Mouse (Mus musculus) liver, adult 2 months (tissue): ENCODE results near the gene Tmem215. TPM values are rescaled to one million over a fixed set of nuclear protein-coding genes. Genes with fewer than 3 reads are reported as not detected.

Experiments used
- DNase-seq: peaks from one replicate; pipeline ENCODE4 v3.0.0-alpha.2; 2011; ENCODE audit warnings: low read depth, low spot score; ENCODE audit errors: extremely low read depth
- H3K27ac ChIP-seq: fragments of 200-500 bp; replicated peaks from 2 replicates; pipeline ENCODE4 v1.5.1; 2012; ENCODE audit warnings: low read depth, mild to moderate bottlenecking, control low read depth, inconsistent platforms, low read length; ENCODE audit not compliant: insufficient read depth
- H3K27me3 ChIP-seq: fragments of 200-500 bp; 2 replicates; pipeline ENCODE4 v1.6.1; 2012; ENCODE audit warnings: mild to moderate bottlenecking, moderate library complexity, low read length, inconsistent platforms; ENCODE audit not compliant: control insufficient read depth, insufficient read depth
- H3K36me3 ChIP-seq: fragments of 200-500 bp; 2 replicates; pipeline ENCODE4 v1.6.1; 2012; ENCODE audit warnings: low read length, inconsistent platforms; ENCODE audit not compliant: control insufficient read depth, insufficient read depth
- H3K4me1 ChIP-seq: fragments of 200-500 bp; 2 replicates; pipeline ENCODE4 v1.6.1; 2011; ENCODE audit warnings: low read length; ENCODE audit not compliant: control insufficient read depth, insufficient read depth
- H3K4me3 ChIP-seq: fragments of 200-500 bp; 2 replicates; pipeline ENCODE4 v1.5.1; 2011; ENCODE audit warnings: low read depth, mild to moderate bottlenecking, control low read depth, low read length, moderate library complexity; ENCODE audit not compliant: insufficient read depth
- H3K79me2 ChIP-seq: fragments of 200-500 bp; 2 replicates; pipeline ENCODE4 v1.6.1; 2012; ENCODE audit warnings: inconsistent platforms, mild to moderate bottlenecking, low read length, moderate library complexity; ENCODE audit not compliant: control insufficient read depth, insufficient read depth
- H3K9ac ChIP-seq: fragments of 200-500 bp; 2 replicates; pipeline ENCODE4 v1.6.1; 2012; ENCODE audit warnings: low read depth, mild to moderate bottlenecking, control low read depth, inconsistent platforms, low read length
- CTCF ChIP-seq: fragments of 200-500 bp; IDR thresholded peaks from 2 replicates; pipeline ENCODE4 v1.5.1; 2011; ENCODE audit warnings: low read depth, low read length, control low read depth
- POLR2A ChIP-seq: fragments of 200-500 bp; IDR thresholded peaks from 2 replicates; pipeline ENCODE4 v1.6.1; 2011; ENCODE audit warnings: low read length, control low read depth; ENCODE audit not compliant: insufficient read depth; ENCODE audit errors: extremely low read depth
- WGBS: fragments of 180-500 bp; shearing (Covaris S2); methylation state at CpG from one replicate; pipeline ENCODE4 v1.1.7; 2018; 5-methylcytosine and 5-hydroxymethylcytosine counted together
- polyA plus RNA-seq: library from polyadenylated mRNA; depleted of rRNA; stranded (reverse); fragments of >200 nt; gene quantifications from 2 replicates; pipeline ENCODE4 v1.2.3, GENCODE M21; 2012; rRNA removed
- total RNA-seq: library from RNA; depleted of rRNA; stranded (reverse); fragments of >200 nt; gene quantifications from 2 replicates; pipeline ENCODE4 v1.2.3, GENCODE M21; 2014; rRNA removed

Tmem215 gene
- under 0.01 TPM in 1 of 2 replicates, not detected in the other for total RNA-seq
- polyA plus RNA-seq = 0.07 TPM in 1 of 2 replicates, not detected in the other

GRCm38 (mm10) chr4:40471880-40472279 lies at the start of gene Tmem215:
Gene Tmem215 (plus strand): TSS chr4:40472180.
- DNase-seq = no peak
- no peaks in the 10 kb centered on the region for H3K79me2 ChIP-seq
- H3K27me3 ChIP-seq = no peaks in the 10 kb centered on the region
- H3K27ac ChIP-seq = no peak within 1 kb of the TSS
- no peak within 1 kb of the TSS for H3K9ac ChIP-seq
- no peaks in the 10 kb centered on the region for H3K36me3 ChIP-seq
- H3K4me1 ChIP-seq = no peaks in the 10 kb centered on the region
- no peak within 1 kb of the TSS for H3K4me3 ChIP-seq
- no peak for TF ChIP-seq CTCF
- no peak for TF ChIP-seq POLR2A
- WGBS = 85% methylated on average over 10 of the region's 10 CpGs

- H3K4me3 ChIP-seq = no peak overlapping the region
- no peak for DNase-seq
- H3K27me3 ChIP-seq = no peaks in the 10 kb centered on the region
- H3K9ac ChIP-seq = no peak overlapping the region
- WGBS = 58% methylated on average over 5 of the region's 5 CpGs
- H3K4me1 ChIP-seq = no peaks in the 10 kb centered on the region
- H3K79me2 ChIP-seq = no peaks in the 10 kb centered on the region
- TF ChIP-seq POLR2A (no peak), CTCF (no peak)
- no peaks in the 10 kb centered on the region for H3K36me3 ChIP-seq
- H3K27ac ChIP-seq = no peak overlapping the region
Observed at GRCm38 (mm10) chr4:40431916-40432315, 40.1 kb upstream of the Tmem215 start.

- 73% methylated on average over 3 of the region's 3 CpGs for WGBS
- Histone ChIP-seq H3K79me2 (no peaks in the 10 kb centered on the region), H3K4me1 (no peaks in the 10 kb centered on the region), H3K4me3 (no peak overlapping the region), H3K27me3 (no peaks in the 10 kb centered on the region), H3K36me3 (no peaks in the 10 kb centered on the region), H3K27ac (no peak overlapping the region), H3K9ac (no peak overlapping the region)
- TF ChIP-seq POLR2A (no peak), CTCF (no peak)
- no peak for DNase-seq
Observed at GRCm38 (mm10) chr4:40433379-40433778, 38.6 kb upstream of the Tmem215 start.

- Histone ChIP-seq H3K4me1 (no peaks in the 10 kb centered on the region), H3K36me3 (no peaks in the 10 kb centered on the region), H3K4me3 (no peak overlapping the region), H3K79me2 (no peaks in the 10 kb centered on the region), H3K27ac (no peak overlapping the region), H3K27me3 (no peaks in the 10 kb centered on the region), H3K9ac (no peak overlapping the region)
- no peak for TF ChIP-seq CTCF
- no peak for TF ChIP-seq POLR2A
- WGBS = 42% methylated on average over 1 of the region's 1 CpGs
- DNase-seq = no peak
Observed at GRCm38 (mm10) chr4:40434388-40434787, 37.6 kb upstream of the Tmem215 start.

GRCm38 (mm10) chr4:40443565-40443964 lies 28.4 kb upstream of the Tmem215 start:
- Histone ChIP-seq H3K79me2 (no peaks in the 10 kb centered on the region), H3K36me3 (no peaks in the 10 kb centered on the region), H3K9ac (no peak overlapping the region), H3K27me3 (no peaks in the 10 kb centered on the region), H3K27ac (no peak overlapping the region), H3K4me1 (no peaks in the 10 kb centered on the region), H3K4me3 (no peak overlapping the region)
- no peak for DNase-seq
- TF ChIP-seq CTCF (no peak), POLR2A (no peak)
- WGBS = 88% methylated on average over 9 of the region's 9 CpGs

- Histone ChIP-seq H3K36me3 (no peaks in the 10 kb centered on the region), H3K27ac (no peak overlapping the region), H3K79me2 (no peaks in the 10 kb centered on the region), H3K4me1 (no peaks in the 10 kb centered on the region), H3K9ac (no peak overlapping the region), H3K4me3 (no peak overlapping the region), H3K27me3 (no peaks in the 10 kb centered on the region)
- no peak for DNase-seq
- TF ChIP-seq POLR2A (no peak), CTCF (no peak)
- 4% methylated on average over 54 of the region's 55 CpGs for WGBS
Observed at GRCm38 (mm10) chr4:40472700-40473530, 935 bp downstream of the Tmem215 start.
